Mouse (Mus musculus) ES-E14 (cell line): ENCODE measurements around the gene Vps13d. TPM values are rescaled to one million over a fixed set of nuclear protein-coding genes. Genes with fewer than 3 reads are reported as not detected.

Experiments used
- DNase-seq: peaks from one replicate; pipeline ENCODE4 v3.0.0-alpha.2; 2013; ENCODE audit warnings: low read depth, low spot score
- H3K27ac ChIP-seq: 2 replicates; pipeline ENCODE4 v1.5.1; 2012; ENCODE audit warnings: low read depth, mild to moderate bottlenecking, low read length, moderate library complexity, mixed read lengths; ENCODE audit not compliant: poor library complexity, insufficient read depth, severe bottlenecking
- H3K36me3 ChIP-seq: 2 replicates; pipeline ENCODE4 v1.6.1; 2012; ENCODE audit warnings: mild to moderate bottlenecking, low read length, moderate library complexity, mixed read lengths; ENCODE audit not compliant: control insufficient read depth, poor library complexity, insufficient read depth, severe bottlenecking
- H3K4me1 ChIP-seq, 2 experiments: fragments of 150-350 bp in 1 of 2; sonication (generic) in 1 of 2; 2 replicates each; pipeline ENCODE4 v1.6.1; 2012; ENCODE audit warnings: low read length in 2 of 2, mild to moderate bottlenecking in 1 of 2, mixed read lengths in 1 of 2; ENCODE audit not compliant: control insufficient read depth in 2 of 2, insufficient read depth in 2 of 2, poor library complexity in 1 of 2
- H3K4me3 ChIP-seq, 2 experiments: fragments of 150-350 bp in 1 of 2; sonication (generic) in 1 of 2; 2 replicates each; pipeline ENCODE4 v1.5.1; 2012; ENCODE audit warnings: low read length in 2 of 2, low read depth in 1 of 2, mild to moderate bottlenecking in 1 of 2, mixed read lengths in 1 of 2; ENCODE audit not compliant: insufficient read depth in 1 of 2, poor library complexity in 1 of 2, severe bottlenecking in 1 of 2
- H3K9ac ChIP-seq: 2 replicates; pipeline ENCODE4 v1.6.1; 2012; ENCODE audit warnings: low read depth, mild to moderate bottlenecking, low read length, mixed read lengths; ENCODE audit not compliant: poor library complexity, insufficient read depth, severe bottlenecking
- H3K9me3 ChIP-seq: fragments of 150-350 bp; sonication (generic); 2 replicates; pipeline ENCODE4 v1.6.1; 2012; ENCODE audit warnings: low read depth, mild to moderate bottlenecking, low read length; ENCODE audit not compliant: control insufficient read depth, insufficient read depth
- CHD2 ChIP-seq: IDR thresholded peaks from 2 replicates; pipeline ENCODE4 v1.6.1; 2014; ENCODE audit warnings: mild to moderate bottlenecking, low read depth, low read length, inconsistent platforms
- HCFC1 ChIP-seq: IDR thresholded peaks from 2 replicates; pipeline ENCODE4 v1.6.1; 2012; ENCODE audit warnings: low read length, inconsistent platforms, borderline replicate concordance; ENCODE audit not compliant: insufficient read depth
- MAFK ChIP-seq: IDR thresholded peaks from 2 replicates; pipeline ENCODE4 v1.6.1; 2014; ENCODE audit warnings: mild to moderate bottlenecking, low read depth, low read length, inconsistent platforms; ENCODE audit not compliant: insufficient read depth
- ZC3H11A ChIP-seq: IDR thresholded peaks from 2 replicates; pipeline ENCODE4 v1.6.1; 2012; ENCODE audit warnings: low read depth, mild to moderate bottlenecking, inconsistent platforms, low read length, borderline replicate concordance
- ZNF384 ChIP-seq: IDR thresholded peaks from 2 replicates; pipeline ENCODE4 v1.6.1; 2012; ENCODE audit warnings: low read depth, low read length, inconsistent platforms
- in situ Hi-C, 2 experiments: fragments of 600-800 bp; cut with MboI; formaldehyde crosslinking; loops; one replicate each; pipeline ENCODE4 v1.15.1; 2025; ENCODE audit warnings: low sequenced_read_pairs in 2 of 2, inconsistent platforms in 1 of 2; ENCODE audit not compliant: unreplicated experiment in 2 of 2
- total RNA-seq: library from RNA; depleted of rRNA; stranded (reverse); fragments of 300-350 nt; gene quantifications from 2 replicates; pipeline ENCODE4 v1.2.3, GENCODE M21; 2012

Gene Vps13d
- total RNA-seq, 1 experiment = 15.3 TPM

DNA sequence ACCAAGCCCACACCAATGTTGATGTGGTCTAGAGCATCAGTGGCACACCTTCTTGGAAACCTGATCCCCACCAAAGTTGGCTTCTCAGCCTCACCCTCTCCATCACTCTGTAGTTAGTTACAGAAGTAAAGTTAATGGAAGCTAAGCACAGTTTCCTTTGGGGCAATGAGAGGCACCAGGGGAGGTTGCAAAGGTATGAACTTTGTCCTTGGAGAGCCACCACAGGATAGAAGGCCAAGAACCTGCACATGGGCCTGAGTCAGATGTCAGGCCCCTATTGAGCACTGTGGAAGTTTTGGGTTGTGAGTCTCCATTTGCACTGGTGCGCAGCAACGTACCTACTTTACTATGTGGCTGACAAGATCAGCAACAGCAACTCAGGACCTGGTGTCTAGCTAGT, 172.6 kb downstream of the Vps13d start:
- Histone ChIP-seq H3K9me3 (no peaks in the 10 kb centered on the region), H3K9ac (no peak overlapping the region), H3K27ac (no peak overlapping the region), H3K4me3 (no peak overlapping the region), H3K36me3 (no peaks in the 10 kb centered on the region), H3K4me1 (no peaks in the 10 kb centered on the region)
- TF ChIP-seq CHD2 = no peak
- in situ Hi-C loops = no loop called here
- no peak for DNase-seq

DNA sequence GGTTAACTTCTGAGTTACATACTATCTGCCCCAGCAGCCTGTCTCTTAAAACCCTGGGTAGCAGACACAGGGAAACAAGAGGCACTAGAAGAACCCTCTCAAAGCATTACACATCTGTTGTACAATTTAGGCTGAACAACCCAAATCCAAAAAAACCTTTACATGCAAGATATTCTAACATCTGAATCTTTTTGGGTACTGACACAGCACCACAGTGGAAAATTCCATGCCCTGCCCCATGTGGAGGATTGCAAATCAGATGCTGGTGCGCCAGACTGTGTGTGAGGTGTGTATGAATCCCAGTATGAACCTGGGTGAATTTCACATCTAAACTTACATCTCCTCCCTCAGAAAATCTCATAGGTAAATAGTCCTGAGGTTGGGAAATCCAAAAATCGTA, 174.4 kb downstream of the Vps13d start:
- no peaks in the 10 kb centered on the region for H3K4me1 ChIP-seq
- no peak overlapping the region for H3K4me3 ChIP-seq

DNA sequence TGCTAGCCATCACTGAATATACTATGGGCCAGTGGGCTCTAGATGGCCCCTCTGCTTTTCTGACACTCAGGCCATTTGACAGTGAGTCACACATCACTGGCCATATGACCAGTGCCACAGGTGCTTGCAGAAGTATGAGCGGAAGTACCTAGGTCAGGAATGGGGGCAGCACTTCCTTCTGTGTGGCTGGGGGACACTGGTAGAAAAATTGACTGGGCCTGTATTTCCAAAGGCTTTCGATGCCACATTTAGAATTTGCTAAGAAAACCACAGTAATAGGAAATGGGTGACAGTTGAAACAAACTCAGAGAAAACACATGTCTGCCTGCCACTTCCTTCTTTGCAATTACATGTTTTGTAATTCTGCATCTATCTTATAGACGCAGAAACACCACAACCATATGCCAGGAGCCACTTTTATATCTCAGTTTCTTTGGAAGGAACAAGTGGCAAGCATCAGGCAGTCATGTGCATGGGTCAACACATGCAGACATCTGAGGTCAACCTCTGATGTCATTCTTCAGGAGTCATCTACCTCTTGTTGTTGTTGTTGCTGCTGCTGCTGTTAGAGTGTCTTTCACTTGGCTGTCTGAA, 175.6 kb downstream of the Vps13d start:
- H3K9me3 ChIP-seq = no peaks in the 10 kb centered on the region
- H3K4me1 ChIP-seq = no peaks in the 10 kb centered on the region
- no peak overlapping the region for H3K9ac ChIP-seq
- no peak for DNase-seq
- TF ChIP-seq MAFK (no peak), ZNF384 (no peak), HCFC1 (no peak), ZC3H11A (no peak), CHD2 (no peak)
- in situ Hi-C loops = no loop called here
- no peak overlapping the region for H3K4me3 ChIP-seq
- no peak overlapping the region for H3K27ac ChIP-seq
- H3K36me3 ChIP-seq = peaks cover 4% of the 10 kb centered on the region

More for the DNA sequence above, 174.4 kb downstream of the Vps13d start:
- DNase-seq = no peak
- in situ Hi-C loops = no loop called here
- Histone ChIP-seq H3K9ac (no peak overlapping the region), H3K36me3 (peaks cover 4% of the 10 kb centered on the region), H3K27ac (no peak overlapping the region), H3K9me3 (no peaks in the 10 kb centered on the region)
- TF ChIP-seq ZC3H11A (no peak), MAFK (no peak), ZNF384 (no peak), CHD2 (no peak), HCFC1 (no peak)

DNA sequence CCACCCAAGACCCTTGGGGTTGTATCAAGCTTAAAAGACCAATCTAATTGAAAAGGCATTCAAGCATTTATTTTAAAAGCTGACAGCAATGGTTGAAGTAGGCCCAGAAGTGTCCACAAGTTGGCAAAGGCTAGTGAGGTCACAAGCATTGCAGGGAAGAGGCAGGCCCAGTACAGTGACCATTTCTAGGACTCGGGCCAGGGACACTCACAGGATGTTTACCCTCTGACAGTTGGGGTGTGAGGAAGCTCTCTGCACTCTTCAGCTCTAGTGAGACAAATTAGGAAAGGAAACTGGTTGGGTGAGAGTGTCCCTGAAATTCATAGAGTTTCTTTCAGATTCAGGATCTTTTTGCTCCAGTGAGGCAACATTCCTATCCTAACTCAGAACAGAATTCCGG, 177.1 kb downstream of the Vps13d start:
- no peak overlapping the region for H3K27ac ChIP-seq
- in situ Hi-C loops = no loop called here
- H3K4me1 ChIP-seq = no peaks in the 10 kb centered on the region
- no peak for TF ChIP-seq MAFK
- no peak for TF ChIP-seq ZC3H11A
- no peak for TF ChIP-seq HCFC1
- TF ChIP-seq ZNF384 = no peak
- TF ChIP-seq CHD2 = no peak
- DNase-seq = no peak
- H3K9me3 ChIP-seq = no peaks in the 10 kb centered on the region
- no peak overlapping the region for H3K4me3 ChIP-seq
- H3K9ac ChIP-seq = no peak overlapping the region
- H3K36me3 ChIP-seq = peaks cover 4% of the 10 kb centered on the region

DNA sequence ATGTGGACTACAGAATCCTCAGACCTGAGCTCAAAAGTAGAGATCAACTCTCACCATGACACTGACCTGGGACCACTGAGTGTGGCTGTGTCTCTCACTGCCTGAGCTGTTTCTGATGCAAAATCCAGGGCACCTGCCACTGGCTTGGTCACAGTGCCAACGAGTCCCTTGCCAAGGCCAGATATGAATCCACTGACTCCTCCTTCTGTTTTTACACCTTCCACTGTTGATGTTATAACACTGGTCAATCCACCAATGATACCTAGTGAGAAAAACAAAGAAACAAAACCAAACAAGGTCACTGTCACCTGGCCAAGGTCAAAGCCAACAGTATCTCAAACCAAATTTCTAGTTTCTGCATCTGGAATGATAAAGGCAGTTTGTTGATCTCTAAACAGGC, 178.1 kb downstream of the Vps13d start:
- Histone ChIP-seq H3K4me1 (no peaks in the 10 kb centered on the region), H3K36me3 (peaks cover 4% of the 10 kb centered on the region), H3K9me3 (no peaks in the 10 kb centered on the region), H3K4me3 (no peak overlapping the region), H3K27ac (no peak overlapping the region), H3K9ac (no peak overlapping the region)
- no peak for TF ChIP-seq ZNF384
- no peak for TF ChIP-seq ZC3H11A
- no peak for TF ChIP-seq HCFC1
- no peak for DNase-seq
- in situ Hi-C loops = no loop called here
